Mouse (Mus musculus): ENCODE measurements around the gene Car11.

- TF ChIP-seq MYC (IDR thresholded peaks at IDR 0.05; ENCODE audit: low read depth, low read length) (no peak), KAT2A (conservative IDR thresholded peaks at IDR 0.05; ENCODE audit: low read depth, low read length) (no peak), POLR2A (IDR thresholded peaks at IDR 0.05; ENCODE audit: control insufficient read depth in 1 of 2, insufficient read depth in 1 of 2, low read depth in 1 of 2, low read length in 2 of 2, poor library complexity in 1 of 2) (no peak), CTCF (IDR thresholded peaks at IDR 0.05 in 2 of 3, conservative IDR thresholded peaks at IDR 0.05 in 1 of 3; ENCODE audit: control insufficient read depth in 1 of 3, insufficient read depth in 1 of 3, low read depth in 2 of 3, low read length in 3 of 3, poor library complexity in 1 of 3, severe bottlenecking in 1 of 3) (no peak), MAX (IDR thresholded peaks at IDR 0.05; ENCODE audit: low read length) (no peak), NRF1 (IDR thresholded peaks at IDR 0.05; ENCODE audit: insufficient read depth, low read depth, low read length, poor library complexity, severe bottlenecking) (no peak), MEF2A (IDR thresholded peaks at IDR 0.05; ENCODE audit: extremely low read depth, insufficient replicate concordance, low read depth, low read length, poor library complexity, severe bottlenecking) (no peak), CHD2 (IDR thresholded peaks at IDR 0.05; ENCODE audit: low read length) (no peak), ETS1 (IDR thresholded peaks at IDR 0.05; ENCODE audit: low read depth, low read length) (no peak)
Measured at GRCm38 (mm10) chr7:45714630-45715089, 15.0 kb downstream of the Car11 start.

Measured in MEL (cell line).